Mouse (Mus musculus): ENCODE results near the gene Ttll8. TPM values are rescaled to one million over a fixed set of nuclear protein-coding genes. Genes with fewer than 3 reads are reported as not detected.

Ttll8 gene
- polyA plus RNA-seq, 1 experiment from 2014 or later, result not detected

DNA sequence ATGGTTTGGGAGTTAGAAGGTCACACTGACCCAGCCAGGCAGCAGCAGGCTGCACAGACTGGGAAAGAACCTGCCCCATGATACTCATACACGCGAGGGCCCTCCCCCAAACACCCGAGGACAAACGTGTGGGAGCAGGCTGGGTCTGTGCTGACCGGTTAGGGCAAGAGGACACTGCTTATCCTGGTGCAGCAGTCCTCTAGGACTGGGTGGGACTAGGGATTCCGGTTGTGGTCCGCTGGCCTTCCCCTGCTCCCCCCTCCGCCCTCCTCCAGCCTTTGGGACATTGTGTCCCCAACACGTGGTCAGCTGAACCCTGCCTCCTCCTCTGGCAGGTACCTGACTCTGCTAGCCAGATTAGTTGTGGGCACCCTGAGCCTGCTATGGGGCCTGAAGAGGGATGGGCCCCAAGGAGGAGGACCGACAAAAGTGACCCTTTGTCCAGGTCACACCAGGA, 78.6 kb downstream of the Ttll8 start:
- Histone ChIP-seq H3K27ac (no peak overlapping the region), H3K36me3 (no peaks in the 10 kb centered on the region), H3K27me3 (peaks cover 8% of the 10 kb centered on the region; the same call in 1 of the 2 replicates), H3K4me2 (replicated peaks) (no peak overlapping the region), H3K4me3 (replicated peaks) (no peak overlapping the region), H3K9ac (replicated peaks) (no peak overlapping the region), H3K9me3 (no peaks in the 10 kb centered on the region), H3K4me1 (replicated peaks) (peaks cover 8% of the 10 kb centered on the region; the same call in 1 of the 2 replicates)
- ATAC-seq, result no peak
- 32% methylated on average over 10 of the region's 10 CpGs for WGBS

- Histone ChIP-seq H3K36me3 (no peaks in the 10 kb centered on the region), H3K27ac (no peak overlapping the region), H3K27me3 (peaks cover 8% of the 10 kb centered on the region; the same call in 1 of the 2 replicates), H3K4me2 (replicated peaks) (no peak overlapping the region), H3K4me3 (replicated peaks) (no peak overlapping the region), H3K9ac (replicated peaks) (no peak overlapping the region), H3K9me3 (no peaks in the 10 kb centered on the region), H3K4me1 (replicated peaks) (peaks cover 8% of the 10 kb centered on the region; the same call in 1 of the 2 replicates)
- no peak for ATAC-seq
- 89% methylated on average over 6 of the region's 6 CpGs for WGBS
These were observed 79.7 kb downstream of the Ttll8 start for GRCm38 (mm10) chr15:88874477-88874876.

DNA sequence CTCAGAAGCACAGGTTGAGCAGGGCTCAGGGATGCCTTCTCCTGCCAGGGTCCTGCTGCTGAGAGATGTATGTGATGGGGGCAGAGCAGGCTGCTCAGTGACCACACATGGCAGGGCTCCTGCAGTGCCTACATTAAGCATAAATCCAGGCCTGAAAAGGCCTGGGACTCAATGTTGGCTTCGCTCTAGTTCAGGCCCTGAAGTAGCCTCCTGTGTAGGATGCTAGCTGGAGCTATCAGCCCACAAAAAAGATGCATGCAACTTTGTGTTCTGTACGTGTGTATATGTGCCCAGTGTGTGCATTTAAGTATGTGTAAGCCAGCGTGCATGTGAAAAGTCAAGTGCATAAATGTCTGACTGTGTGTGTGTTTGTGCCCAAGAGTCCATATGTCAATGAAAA, 80.2 kb downstream of the Ttll8 start:
- Histone ChIP-seq H3K9me3 (no peaks in the 10 kb centered on the region), H3K27ac (no peak overlapping the region), H3K4me2 (replicated peaks) (no peak overlapping the region), H3K9ac (replicated peaks) (no peak overlapping the region), H3K4me3 (replicated peaks) (no peak overlapping the region), H3K4me1 (replicated peaks) (peaks cover 8% of the 10 kb centered on the region; the same call in 1 of the 2 replicates), H3K27me3 (peaks cover 8% of the 10 kb centered on the region; the same call in 1 of the 2 replicates), H3K36me3 (no peaks in the 10 kb centered on the region)
- no peak for ATAC-seq
- WGBS, result 85% methylated on average over 3 of the region's 3 CpGs

DNA sequence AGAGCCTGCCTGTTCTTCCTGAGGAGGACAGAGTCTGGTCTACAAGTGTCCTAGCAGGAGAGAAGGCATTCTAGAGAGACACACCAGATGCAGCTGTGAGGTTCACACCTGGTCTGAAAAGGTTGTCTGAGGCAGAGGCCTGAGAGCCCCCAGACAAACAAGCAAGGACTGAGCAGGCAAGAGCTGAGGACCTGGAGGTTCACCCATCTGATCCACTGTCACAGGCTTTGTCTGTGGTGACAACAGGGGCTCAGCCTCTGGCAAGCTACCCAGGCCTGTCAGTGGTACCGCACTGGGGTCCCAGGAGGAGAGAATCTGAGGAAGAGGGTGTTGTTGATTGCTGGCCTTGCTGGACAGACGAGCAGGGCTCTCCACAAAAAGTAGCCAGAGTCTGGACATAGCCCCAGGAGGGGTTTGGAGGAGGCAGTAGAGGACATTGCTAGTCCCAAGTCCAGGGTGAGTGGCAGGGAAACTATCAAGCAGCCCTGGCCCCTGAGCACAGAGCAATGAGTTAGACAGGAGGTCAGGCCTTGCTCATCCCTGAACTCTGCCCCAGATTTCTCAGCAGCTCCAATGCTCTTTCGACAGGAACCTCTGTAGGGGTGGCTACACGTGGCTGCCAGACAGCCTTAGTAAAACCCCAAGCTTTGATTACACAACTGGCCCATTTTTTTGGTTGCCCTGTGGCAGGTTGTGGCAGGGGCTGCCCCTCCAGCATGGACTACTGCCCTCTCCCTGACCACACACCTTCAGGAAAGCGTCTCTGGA, 83.6 kb downstream of the Ttll8 start:
- Histone ChIP-seq H3K4me1 (replicated peaks) (0 out of 2 replicates have a peak, but pooled peaks cover 3% of the 10 kb centered on the region), H3K9ac (replicated peaks) (no peak overlapping the region), H3K4me2 (replicated peaks) (no peak overlapping the region), H3K36me3 (peaks cover 21% of the 10 kb centered on the region), H3K27me3 (peaks cover 4% of the 10 kb centered on the region; the same call in 1 of the 2 replicates), H3K27ac (no peak overlapping the region), H3K4me3 (replicated peaks) (no peak overlapping the region), H3K9me3 (no peaks in the 10 kb centered on the region)
- no peak for ATAC-seq
- WGBS, result 81% methylated on average over 5 of the region's 5 CpGs

- Histone ChIP-seq H3K9me3 (no peaks in the 10 kb centered on the region), H3K27me3 (no peaks in the 10 kb centered on the region), H3K4me2 (replicated peaks) (no peak overlapping the region), H3K9ac (replicated peaks) (no peak overlapping the region), H3K4me1 (replicated peaks) (peaks cover 20% of the 10 kb centered on the region), H3K27ac (no peak overlapping the region), H3K36me3 (peaks cover 35% of the 10 kb centered on the region), H3K4me3 (replicated peaks) (no peak overlapping the region)
- 94% methylated on average over 6 of the region's 6 CpGs for WGBS
- ATAC-seq, result no peak
These were observed 86.0 kb downstream of the Ttll8 start for GRCm38 (mm10) chr15:88868024-88868742.

DNA sequence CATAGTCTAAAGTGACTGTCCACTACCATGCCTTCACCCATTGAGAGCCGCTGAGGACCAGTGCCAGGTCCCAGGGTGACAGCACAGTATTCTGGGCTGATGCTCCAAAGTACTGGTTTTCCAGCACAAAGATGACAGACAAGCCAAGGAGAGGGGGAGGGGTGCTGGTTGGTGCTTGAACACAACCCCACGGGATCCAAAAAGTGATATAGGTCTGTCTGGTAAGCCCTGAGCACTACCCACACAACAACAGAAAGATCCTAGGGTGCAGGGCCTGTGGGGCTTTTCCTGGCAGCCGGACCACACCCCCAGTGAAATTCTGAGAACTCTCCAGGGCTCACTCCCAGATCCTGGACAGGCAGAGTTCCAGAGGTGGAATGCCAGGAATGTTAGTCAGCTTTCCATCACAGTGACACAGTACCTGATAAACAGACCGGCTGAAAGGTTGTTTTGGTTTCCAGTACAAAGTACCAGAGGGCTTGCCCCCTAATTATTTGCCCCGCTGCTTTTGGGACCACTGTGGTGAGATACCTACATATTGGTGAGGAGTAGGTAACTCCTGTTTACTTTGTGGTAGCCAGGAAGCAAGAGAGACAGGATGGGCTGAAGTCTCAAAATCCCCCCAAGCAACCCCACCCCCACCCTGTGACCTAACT, 86.7 kb downstream of the Ttll8 start:
- peaks cover 20% of the 10 kb centered on the region for H3K4me1 ChIP-seq (replicated peaks)
- H3K36me3 ChIP-seq, result peaks cover 35% of the 10 kb centered on the region
- H3K4me2 ChIP-seq (replicated peaks), result no peak overlapping the region
- H3K9ac ChIP-seq (replicated peaks), result no peak overlapping the region
- H3K4me3 ChIP-seq (replicated peaks), result no peak overlapping the region
- no peaks in the 10 kb centered on the region for H3K27me3 ChIP-seq
- 0 out of 2 replicates have a peak overlapping the region, but pooled peaks have one; percentile 14 for H3K27ac ChIP-seq
- no peak for ATAC-seq
- WGBS, result 43% methylated on average over 5 of the region's 5 CpGs
- no peaks in the 10 kb centered on the region for H3K9me3 ChIP-seq

DNA sequence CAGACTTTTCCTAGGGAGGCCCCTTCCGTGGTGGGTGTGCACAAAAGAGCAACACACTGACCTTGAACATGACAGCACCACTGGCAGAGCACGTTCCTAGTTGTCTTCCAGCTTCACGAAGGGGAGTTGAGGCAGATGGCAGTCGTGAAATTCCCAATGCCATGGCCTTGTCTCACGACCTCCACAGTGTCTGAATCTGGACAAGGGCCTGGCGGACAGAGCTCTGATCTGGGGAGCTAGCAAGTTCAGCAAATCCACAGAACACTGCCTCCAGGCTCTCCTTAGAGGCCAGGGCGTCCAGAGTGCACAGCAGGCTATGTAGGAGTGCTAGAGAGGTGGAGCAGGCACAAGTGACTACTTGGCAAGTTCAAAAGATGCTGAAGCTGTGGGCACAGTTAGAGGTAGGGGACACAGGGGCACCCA, 87.3 kb downstream of the Ttll8 start:
- H3K27me3 ChIP-seq, result no peaks in the 10 kb centered on the region
- no peak for ATAC-seq
- 59% methylated on average over 7 of the region's 7 CpGs for WGBS
- no peak overlapping the region for H3K9ac ChIP-seq (replicated peaks)
- no peaks in the 10 kb centered on the region for H3K9me3 ChIP-seq
- peaks cover 20% of the 10 kb centered on the region for H3K4me1 ChIP-seq (replicated peaks)
- H3K27ac ChIP-seq, result 0 out of 2 replicates have a peak overlapping the region, but pooled peaks have one; percentile 14
- H3K4me2 ChIP-seq (replicated peaks), result no peak overlapping the region
- H3K36me3 ChIP-seq, result peaks cover 35% of the 10 kb centered on the region
- no peak overlapping the region for H3K4me3 ChIP-seq (replicated peaks)

GRCm38 (mm10) chr15:88865888-88866695, 88.1 kb downstream of the Ttll8 start:
- Histone ChIP-seq H3K27ac (no peak overlapping the region), H3K27me3 (no peaks in the 10 kb centered on the region), H3K4me2 (replicated peaks) (no peak overlapping the region), H3K9me3 (no peaks in the 10 kb centered on the region), H3K36me3 (peaks cover 35% of the 10 kb centered on the region), H3K4me1 (replicated peaks) (peaks cover 25% of the 10 kb centered on the region), H3K4me3 (replicated peaks) (no peak overlapping the region), H3K9ac (replicated peaks) (no peak overlapping the region)
- 83% methylated on average over 4 of the region's 4 CpGs for WGBS
- ATAC-seq, result no peak

DNA sequence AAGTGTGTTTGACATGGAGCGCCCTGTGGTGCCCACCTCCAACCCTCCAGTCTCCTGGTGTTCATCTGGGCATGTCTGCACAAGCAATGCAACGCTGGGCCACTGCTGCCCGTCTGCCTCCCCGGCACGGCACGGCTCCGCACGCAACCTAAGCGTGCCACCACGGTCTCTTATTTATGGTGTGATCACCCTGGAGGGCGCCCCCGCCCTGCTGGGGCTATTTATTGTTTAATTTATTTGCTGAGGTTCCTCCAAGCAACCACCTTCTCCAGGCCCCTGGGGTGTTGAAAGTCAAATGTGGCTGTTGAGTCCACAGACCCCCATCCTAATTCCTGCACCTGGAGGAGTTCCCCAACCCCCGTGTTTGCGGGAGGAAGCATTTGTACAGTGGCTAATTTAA, 89.2 kb downstream of the Ttll8 start:
- ATAC-seq, result no peak
- H3K4me1 ChIP-seq (replicated peaks), result peaks cover 25% of the 10 kb centered on the region
- H3K4me2 ChIP-seq (replicated peaks), result peak overlapping the region; percentile 85
- no peak overlapping the region for H3K27ac ChIP-seq
- H3K36me3 ChIP-seq, result peaks cover 35% of the 10 kb centered on the region
- WGBS, result 93% methylated on average over 14 of the region's 14 CpGs
- no peaks in the 10 kb centered on the region for H3K27me3 ChIP-seq
- no peaks in the 10 kb centered on the region for H3K9me3 ChIP-seq
- no peak overlapping the region for H3K4me3 ChIP-seq (replicated peaks)
- H3K9ac ChIP-seq (replicated peaks), result peak overlapping the region; percentile 91

DNA sequence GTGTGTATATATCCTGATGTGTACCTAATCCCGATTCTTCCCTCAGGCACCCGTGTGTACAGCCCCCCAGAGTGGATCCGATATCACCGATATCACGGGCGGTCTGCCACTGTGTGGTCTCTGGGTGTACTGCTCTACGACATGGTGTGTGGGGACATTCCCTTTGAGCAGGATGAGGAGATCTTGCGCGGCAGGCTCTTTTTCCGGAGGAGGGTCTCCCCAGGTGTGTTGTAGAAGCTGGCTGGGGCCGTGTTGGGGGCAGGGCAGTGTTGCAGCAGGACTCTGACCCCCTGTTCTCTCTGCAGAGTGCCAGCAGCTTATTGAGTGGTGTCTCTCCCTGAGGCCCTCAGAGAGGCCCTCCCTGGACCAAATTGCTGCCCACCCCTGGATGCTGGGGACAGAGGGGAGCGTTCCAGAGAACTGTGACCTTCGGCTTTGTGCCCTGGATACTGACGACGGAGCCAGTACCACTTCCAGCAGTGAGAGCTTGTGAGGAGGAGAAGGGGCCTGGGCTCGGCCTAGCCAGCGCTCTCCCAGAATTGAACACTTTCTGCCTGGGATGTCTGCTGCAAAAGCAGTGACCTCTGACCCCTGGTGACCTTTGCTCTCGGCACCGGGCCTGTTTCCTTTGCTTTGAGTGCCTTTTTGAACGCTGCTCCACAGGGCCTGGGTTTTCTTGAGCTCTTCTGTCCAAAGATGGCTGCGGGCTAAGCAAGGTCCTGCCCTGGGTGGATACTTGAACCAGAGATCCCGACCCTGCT, 89.8 kb downstream of the Ttll8 start:
- no peaks in the 10 kb centered on the region for H3K9me3 ChIP-seq
- peak overlapping the region; percentile 86 for H3K4me3 ChIP-seq (replicated peaks)
- H3K36me3 ChIP-seq, result peaks cover 35% of the 10 kb centered on the region
- H3K27me3 ChIP-seq, result no peaks in the 10 kb centered on the region
- H3K4me2 ChIP-seq (replicated peaks), result peak overlapping the region; percentile 85
- peak; percentile 32 for ATAC-seq
- H3K27ac ChIP-seq, result peak overlapping the region; percentile 98
- 47% methylated on average over 22 of the region's 22 CpGs for WGBS
- peak overlapping the region; percentile 91 for H3K9ac ChIP-seq (replicated peaks)
- peaks cover 25% of the 10 kb centered on the region for H3K4me1 ChIP-seq (replicated peaks)
